Mouse (Mus musculus) brain, embryonic 14.5 days (tissue): Measurements from ENCODE around the gene B3gat1. TPM values are rescaled to one million over a fixed set of nuclear protein-coding genes. Genes with fewer than 3 reads are reported as not detected.

ENCODE experiments used
- DNase-seq: peaks from one replicate; pipeline ENCODE4 v3.0.0-alpha.2; 2011; ENCODE audit warnings: low read depth
- CTCF ChIP-seq: fragments of 200-500 bp; IDR thresholded peaks from 2 replicates; pipeline ENCODE4 v1.5.1; 2012; ENCODE audit warnings: inconsistent platforms, mild to moderate bottlenecking, moderate library complexity, borderline replicate concordance; ENCODE audit not compliant: insufficient read depth, insufficient read length; ENCODE audit errors: extremely low read depth
- POLR2A ChIP-seq: fragments of 200-500 bp; IDR thresholded peaks from 2 replicates; pipeline ENCODE4 v1.6.1; 2012; ENCODE audit warnings: mild to moderate bottlenecking, inconsistent platforms, borderline replicate concordance; ENCODE audit not compliant: poor library complexity, insufficient read depth, insufficient read length, severe bottlenecking; ENCODE audit errors: extremely low read depth
- polyA plus RNA-seq: library from polyadenylated mRNA; depleted of rRNA; stranded (reverse); fragments of >200 nt; gene quantifications from 2 replicates; pipeline ENCODE4 v1.2.3, GENCODE M21; 2012; rRNA removed

Gene B3gat1
- polyA plus RNA-seq, 1 experiment, result 262 TPM

GRCm38 (mm10) chr9:26776122-26776902 is 42.8 kb downstream of the B3gat1 start:
- DNase-seq, result peak; percentile 90
- TF ChIP-seq POLR2A, result no peak
- peak; percentile 71; the same call in 1 of the 2 replicates for TF ChIP-seq CTCF

GRCm38 (mm10) chr9:26778421-26778820 is 44.9 kb downstream of the B3gat1 start:
- DNase-seq, result no peak
- TF ChIP-seq CTCF (no peak), POLR2A (no peak)

GRCm38 (mm10) chr9:26783414-26783975 is 50.0 kb downstream of the B3gat1 start:
- DNase-seq, result peak; percentile 53

GRCm38 (mm10) chr9:26792829-26793228 is 59.3 kb downstream of the B3gat1 start:
- no peak for DNase-seq

More at GRCm38 (mm10) chr9:26783414-26783975, 50.0 kb downstream of the B3gat1 start:
- no peak for TF ChIP-seq POLR2A
- TF ChIP-seq CTCF, result no peak

GRCm38 (mm10) chr9:26798205-26798604 is 64.7 kb downstream of the B3gat1 start:
- TF ChIP-seq CTCF, result no peak
- no peak for TF ChIP-seq POLR2A
- DNase-seq, result no peak

More at GRCm38 (mm10) chr9:26792829-26793228, 59.3 kb downstream of the B3gat1 start:
- no peak for TF ChIP-seq CTCF
- no peak for TF ChIP-seq POLR2A

GRCm38 (mm10) chr9:26798731-26799130 is 65.2 kb downstream of the B3gat1 start:
- TF ChIP-seq CTCF (no peak), POLR2A (no peak)
- DNase-seq, result no peak

GRCm38 (mm10) chr9:26800357-26800756 is 66.8 kb downstream of the B3gat1 start:
- TF ChIP-seq CTCF (no peak), POLR2A (no peak)
- DNase-seq, result no peak

- TF ChIP-seq POLR2A (no peak), CTCF (no peak)
- DNase-seq, result no peak
These were observed 70.8 kb downstream of the B3gat1 start for GRCm38 (mm10) chr9:26804321-26804720.

GRCm38 (mm10) chr9:26805935-26806666 is 72.6 kb downstream of the B3gat1 start, which contains the start of gene Glb1l2:
Gene Glb1l2, minus strand, starts transcription at chr9:26806468.
- TF ChIP-seq POLR2A (no peak), CTCF (0 out of 2 replicates have a peak, but pooled peaks have one; percentile 8)
- DNase-seq, result peak; percentile 98

GRCm38 (mm10) chr9:26808735-26809134 is 75.2 kb downstream of the B3gat1 start:
- DNase-seq, result no peak
- no peak for TF ChIP-seq POLR2A
- TF ChIP-seq CTCF, result no peak

Other genes starting within 250 kb of the B3gat1 start
- 3.3 and 3.5 TPM in 2 replicates for gene Glb1l2, start 72.7 kb downstream of the B3gat1 start, polyA plus RNA-seq
- 0.03 and 0.11 TPM in 2 replicates for gene Glb1l3, start 127.2 kb downstream of the B3gat1 start, polyA plus RNA-seq
- 0.38 and 0.55 TPM in 2 replicates for gene Gm1110, start 189.4 kb downstream of the B3gat1 start, polyA plus RNA-seq